Mouse (Mus musculus) ES-Bruce4 (cell line): ENCODE results near the gene Tlcd2. TPM values are rescaled to one million over a fixed set of nuclear protein-coding genes. Genes with fewer than 3 reads are reported as not detected.

Experiments used
- H3K27ac ChIP-seq: 2 replicates; pipeline ENCODE4 v1.5.1; 2012; ENCODE audit warnings: low read length, inconsistent platforms; ENCODE audit not compliant: insufficient read depth
- H3K27me3 ChIP-seq: 2 replicates; pipeline ENCODE4 v1.6.1; 2012; ENCODE audit warnings: mild to moderate bottlenecking, low read length, inconsistent platforms; ENCODE audit not compliant: control insufficient read depth, poor library complexity, insufficient read depth, severe bottlenecking
- H3K36me3 ChIP-seq: 2 replicates; pipeline ENCODE4 v1.6.1; 2012; ENCODE audit warnings: inconsistent platforms, mild to moderate bottlenecking, low read length, moderate library complexity; ENCODE audit not compliant: control insufficient read depth, poor library complexity, insufficient read depth, severe bottlenecking
- H3K4me1 ChIP-seq: one replicate; pipeline ENCODE4 v1.8.1; 2011; ENCODE audit warnings: low read length; ENCODE audit not compliant: control insufficient read depth, insufficient read depth
- H3K4me3 ChIP-seq: 2 replicates; pipeline ENCODE4 v1.5.1; 2011; ENCODE audit warnings: low read depth, mild to moderate bottlenecking, low read length
- H3K9ac ChIP-seq: 2 replicates; pipeline ENCODE4 v1.6.1; 2012; ENCODE audit warnings: low read depth, mild to moderate bottlenecking, inconsistent platforms; ENCODE audit not compliant: poor library complexity, severe bottlenecking
- H3K9me3 ChIP-seq: replicated peaks from 2 replicates; pipeline ENCODE4 v1.6.1; 2012; ENCODE audit warnings: mild to moderate bottlenecking, low read length, inconsistent platforms; ENCODE audit not compliant: control insufficient read depth, poor library complexity, insufficient read depth, severe bottlenecking
- CTCF ChIP-seq: IDR thresholded peaks from one replicate; pipeline ENCODE4 v1.8.1; 2011; ENCODE audit warnings: low read depth, low read length
- EP300 ChIP-seq: IDR thresholded peaks from 2 replicates; pipeline ENCODE4 v1.6.1; 2011; ENCODE audit warnings: low read depth, low read length; ENCODE audit not compliant: insufficient read depth
- POLR2A ChIP-seq: IDR thresholded peaks from one replicate; pipeline ENCODE4 v1.8.1; 2011; ENCODE audit warnings: low read length; ENCODE audit not compliant: insufficient read depth
- polyA plus RNA-seq: library from polyadenylated mRNA; stranded (reverse); fragments of >200 nt; gene quantifications from 2 replicates; pipeline ENCODE4 v1.2.4, GENCODE M21; 2011; ENCODE audit warnings: low read depth; ENCODE audit not compliant: missing spikeins, insufficient read depth, insufficient read length

The Tlcd2 gene
- polyA plus RNA-seq, 1 experiment = 6.8 TPM

GRCm38 (mm10) chr11:75513336-75513735 lies 51.8 kb downstream of the Tlcd2 start, which contains the start of gene Scarf1:
Gene Scarf1, plus strand, starts transcription at chr11:75513540.
- H3K27me3 ChIP-seq = no peaks in the 10 kb centered on the region
- H3K4me1 ChIP-seq = no peaks in the 10 kb centered on the region
- TF ChIP-seq POLR2A = no peak
- TF ChIP-seq EP300 = no peak
- no peak for TF ChIP-seq CTCF
- no peak within 1 kb of the TSS; the same call in 1 of the 2 replicates for H3K4me3 ChIP-seq
- H3K36me3 ChIP-seq = peaks cover 7% of the 10 kb centered on the region
- H3K9me3 ChIP-seq = no peaks in the 10 kb centered on the region
- no peak within 1 kb of the TSS for H3K27ac ChIP-seq
- H3K9ac ChIP-seq = no peak within 1 kb of the TSS

- H3K9ac ChIP-seq = no peak overlapping the region
- H3K27me3 ChIP-seq = no peaks in the 10 kb centered on the region
- H3K4me1 ChIP-seq = peaks cover 2% of the 10 kb centered on the region
- TF ChIP-seq POLR2A (no peak), CTCF (no peak), EP300 (no peak)
- H3K36me3 ChIP-seq = no peaks in the 10 kb centered on the region
- no peak overlapping the region for H3K27ac ChIP-seq
- no peaks in the 10 kb centered on the region for H3K9me3 ChIP-seq
- H3K4me3 ChIP-seq = peak overlapping the region; percentile 11
Observed at GRCm38 (mm10) chr11:75515186-75515585, 53.7 kb downstream of the Tlcd2 start.

DNA sequence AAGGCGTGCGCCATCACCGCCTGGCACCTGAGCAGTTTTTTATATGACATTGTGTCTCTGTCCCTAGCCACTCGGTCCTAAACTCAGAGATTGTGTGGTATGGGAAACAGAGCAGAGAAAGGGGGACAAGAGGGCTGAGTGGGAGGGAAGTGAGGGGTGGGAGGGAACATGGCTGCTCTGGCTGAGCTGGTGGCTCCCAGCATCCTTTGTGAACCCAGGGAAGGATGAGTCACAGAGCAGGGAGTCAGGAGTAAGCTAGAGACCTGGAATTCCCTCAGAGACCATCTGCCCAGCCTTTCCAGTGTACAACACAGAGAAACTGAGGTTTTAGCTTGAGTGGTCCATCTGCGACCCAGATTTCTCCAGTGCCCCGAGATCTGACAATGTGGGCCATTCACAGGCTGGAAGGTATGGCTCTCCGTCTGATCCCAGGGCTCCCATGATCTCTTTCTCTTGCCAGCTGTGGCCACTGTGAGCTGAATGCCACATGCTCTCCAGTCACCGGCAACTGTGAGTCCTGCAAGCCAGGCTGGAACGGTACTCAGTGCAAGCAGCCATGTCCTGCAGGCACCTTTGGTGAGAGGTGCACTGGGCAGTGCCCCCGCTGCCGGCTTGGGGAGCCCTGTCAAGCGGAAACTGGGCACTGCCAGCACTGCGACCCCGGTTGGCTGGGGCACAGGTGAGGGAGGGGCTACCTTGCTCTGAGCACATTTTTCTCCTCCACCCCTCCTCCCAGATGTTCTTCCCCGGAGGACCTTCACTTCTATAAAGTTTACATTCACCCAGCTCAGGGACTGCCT lies 58.5 kb downstream of the Tlcd2 start:
- no peaks in the 10 kb centered on the region for H3K27me3 ChIP-seq
- H3K4me1 ChIP-seq = peaks cover 2% of the 10 kb centered on the region
- no peaks in the 10 kb centered on the region for H3K9me3 ChIP-seq
- H3K36me3 ChIP-seq = no peaks in the 10 kb centered on the region
- no peak overlapping the region for H3K27ac ChIP-seq
- peak overlapping the region; percentile 17; the same call in 1 of the 2 replicates for H3K4me3 ChIP-seq
- no peak overlapping the region for H3K9ac ChIP-seq
- TF ChIP-seq CTCF (no peak), EP300 (no peak), POLR2A (no peak)

Other genes with a start within 250 kb of the Tlcd2 start
- 127 and 155 TPM in 2 replicates for gene Rpa1, start 113.4 kb upstream of the Tlcd2 start, polyA plus RNA-seq
- 9.1 and 11.2 TPM in 2 replicates for gene Smyd4, start 113.3 kb upstream of the Tlcd2 start, polyA plus RNA-seq
- gene Serpinf1, start 39.0 kb upstream of the Tlcd2 start, polyA plus RNA-seq = 4.9 and 6.0 TPM in 2 replicates
- gene Serpinf2, start 22.1 kb upstream of the Tlcd2 start, polyA plus RNA-seq = not detected in 2 replicates
- gene Wdr81, start 7.0 kb upstream of the Tlcd2 start, polyA plus RNA-seq = 4.9 and 8.4 TPM in 2 replicates
- 210 and 212 TPM in 2 replicates for gene Prpf8, start 25.1 kb downstream of the Tlcd2 start, polyA plus RNA-seq
- not detected in 2 replicates for gene Rilp, start 48.4 kb downstream of the Tlcd2 start, polyA plus RNA-seq
- 0.76 and 1.0 TPM in 2 replicates for gene Scarf1, start 51.8 kb downstream of the Tlcd2 start, polyA plus RNA-seq
- gene Slc43a2, start 70.0 kb downstream of the Tlcd2 start, polyA plus RNA-seq = 11.3 and 17.5 TPM in 2 replicates
- gene Pitpna, start 126.4 kb downstream of the Tlcd2 start, polyA plus RNA-seq = 70.5 and 71.4 TPM in 2 replicates
- 20.5 and 22.6 TPM in 2 replicates for gene Inpp5k, start 169.3 kb downstream of the Tlcd2 start, polyA plus RNA-seq
- gene Myo1c, start 188.8 kb downstream of the Tlcd2 start, polyA plus RNA-seq = 78.7 and 82.9 TPM in 2 replicates
- gene Crk, start 217.5 kb downstream of the Tlcd2 start, polyA plus RNA-seq = 86.0 and 91.5 TPM in 2 replicates